Mouse (Mus musculus) embryonic fibroblast, embryonic 13.5 days (primary cell): ENCODE results near the gene Rasa2.

Experiments
- CTCF ChIP-seq: IDR thresholded peaks from 2 replicates; pipeline ENCODE4 v1.5.1; 2011; ENCODE audit warnings: mild to moderate bottlenecking, control low read depth, low read length, moderate library complexity, borderline replicate concordance; ENCODE audit not compliant: insufficient read depth
- POLR2A ChIP-seq: IDR thresholded peaks from 2 replicates; pipeline ENCODE4 v1.6.1; 2011; ENCODE audit warnings: low read depth, mild to moderate bottlenecking, control low read depth, low read length, moderate library complexity

- TF ChIP-seq POLR2A: no peak
- TF ChIP-seq CTCF: no peak
These were observed 97.2 kb downstream of the Rasa2 start for GRCm38 (mm10) chr9:96534256-96534655.
